In genomic region chr12:83543997-83544396, GRCm38 (mm10) we compare ENCODE assay signal across 18 mouse cellular contexts. TPM values are rescaled to one million over a fixed set of nuclear protein-coding genes. Genes with fewer than 3 reads are reported as not detected.
DNase-seq lines count a peak whose midpoint lies in the region; ATAC-seq and TF ChIP-seq lines count a peak whose summit lies in the region.
"Had no signal": no experiment of that assay in that cellular context is flagged by ENCODE, and none has a peak within 500 bp of the region (broad histone marks: within the 10 kb centered on the region; RNA-seq: fewer than 3 reads in every experiment).

No protein-coding gene starts in this region.

- no peaks in the 10 kb centered on the region for H3K79me2 ChIP-seq in myocyte (ENCODE audit: control insufficient read depth, insufficient read depth)

- H3K4me2 ChIP-seq in liver, postnatal 0 days (ENCODE audit: low read depth, low read length), result no peak overlapping the region
- H3K4me2 ChIP-seq in liver, embryonic 11.5 days, result no peak overlapping the region
- H3K4me2 ChIP-seq in embryonic facial prominence, embryonic 15.5 days (replicated peaks), result no peak overlapping the region
- peak overlapping the region; percentile 20 for H3K4me2 ChIP-seq in myocyte (ENCODE audit: low read depth)
- H3K4me2 ChIP-seq: heart, embryonic 12.5 days; hindbrain, embryonic 14.5 days had no signal

- H3K27ac ChIP-seq in liver, postnatal 0 days (ENCODE audit: low read depth), result peak overlapping the region; percentile 76
- no peak overlapping the region for H3K27ac ChIP-seq in liver, embryonic 11.5 days (ENCODE audit: low read depth, low read length)
- 0 out of 2 replicates have a peak overlapping the region, but pooled peaks have one; percentile 5 for H3K27ac ChIP-seq in embryonic facial prominence, embryonic 15.5 days (replicated peaks)
- H3K27ac ChIP-seq: hindbrain, embryonic 10.5 days; hindbrain, embryonic 14.5 days had no signal

- TF ChIP-seq CTCF in liver, postnatal 0 days (IDR thresholded peaks at IDR 0.05; ENCODE audit: low read depth), result no peak

- no peak for TF ChIP-seq POLR2A in myocyte (IDR thresholded peaks at IDR 0.05; ENCODE audit: insufficient read length, low read depth)

- no peak overlapping the region for H3K4me3 ChIP-seq in liver, postnatal 0 days (ENCODE audit: low read depth, low read length)
- H3K4me3 ChIP-seq in liver, embryonic 11.5 days (ENCODE audit: low read depth, low read length), result no peak overlapping the region
- no peak overlapping the region for H3K4me3 ChIP-seq in embryonic facial prominence, embryonic 15.5 days (replicated peaks)
- H3K4me3 ChIP-seq in myocyte, result no peak overlapping the region
- H3K4me3 ChIP-seq: heart, embryonic 12.5 days; hindbrain, embryonic 10.5 days had no signal

- H3K4me1 ChIP-seq in liver, postnatal 0 days (ENCODE audit: insufficient read depth), result peaks cover 5% of the 10 kb centered on the region
- no peaks in the 10 kb centered on the region for H3K4me1 ChIP-seq in liver, embryonic 11.5 days (replicated peaks; ENCODE audit: control insufficient read depth, insufficient read depth, low read length)
- no peaks in the 10 kb centered on the region for H3K4me1 ChIP-seq in embryonic facial prominence, embryonic 15.5 days
- H3K4me1 ChIP-seq: heart, embryonic 12.5 days; hindbrain, embryonic 10.5 days had no signal

- H3K27me3 ChIP-seq in liver, postnatal 0 days (ENCODE audit: insufficient read depth, low read length), result no peaks in the 10 kb centered on the region
- H3K27me3 ChIP-seq in liver, embryonic 11.5 days (replicated peaks; ENCODE audit: control insufficient read depth, insufficient read depth, low read length), result no peaks in the 10 kb centered on the region
- H3K27me3 ChIP-seq in embryonic facial prominence, embryonic 15.5 days, result no peaks in the 10 kb centered on the region
- no peaks in the 10 kb centered on the region for H3K27me3 ChIP-seq in myocyte (ENCODE audit: control insufficient read depth, insufficient read depth, insufficient read length)
- H3K27me3 ChIP-seq: CH12.LX; heart, embryonic 12.5 days; Patski had no signal

- H3K36me3 ChIP-seq in liver, postnatal 0 days (replicated peaks; ENCODE audit: insufficient read depth, low read length), result peaks cover 46% of the 10 kb centered on the region
- H3K36me3 ChIP-seq in liver, embryonic 11.5 days (ENCODE audit: control insufficient read depth, insufficient read depth, low read length), result peaks cover 5% of the 10 kb centered on the region; the same call in 1 of the 2 replicates
- peaks cover 64% of the 10 kb centered on the region for H3K36me3 ChIP-seq in embryonic facial prominence, embryonic 15.5 days
- H3K36me3 ChIP-seq in myocyte (ENCODE audit: control insufficient read depth, insufficient read depth), result no peaks in the 10 kb centered on the region

- no peaks in the 10 kb centered on the region for H3K9me3 ChIP-seq in liver, postnatal 0 days (ENCODE audit: low read length)
- no peaks in the 10 kb centered on the region for H3K9me3 ChIP-seq in liver, embryonic 11.5 days (ENCODE audit: control insufficient read depth, low read length)
- no peaks in the 10 kb centered on the region for H3K9me3 ChIP-seq in embryonic facial prominence, embryonic 15.5 days (replicated peaks)
- H3K9me3 ChIP-seq: heart, embryonic 12.5 days; hindbrain, embryonic 10.5 days had no signal

- no peak overlapping the region for H3K9ac ChIP-seq in liver, postnatal 0 days (replicated peaks)
- no peak overlapping the region for H3K9ac ChIP-seq in liver, embryonic 11.5 days (ENCODE audit: low read depth, low read length)
- no peak overlapping the region for H3K9ac ChIP-seq in embryonic facial prominence, embryonic 15.5 days
- H3K9ac ChIP-seq: heart, embryonic 12.5 days; hindbrain, embryonic 14.5 days had no signal

- no peak overlapping the region for H3ac ChIP-seq in myocyte (ENCODE audit: control insufficient read depth, insufficient read length)

- ATAC-seq in liver, postnatal 0 days, result peak; percentile 84
- ATAC-seq in liver, embryonic 11.5 days (replicated peaks; ENCODE audit: low FRiP score), result no peak
- 0 out of 2 replicates have a peak, but pooled peaks have one; percentile 35 for ATAC-seq in embryonic facial prominence, embryonic 15.5 days (ENCODE audit: insufficient number of reproducible peaks, low FRiP score, low TSS enrichment, low read depth)
- ATAC-seq: activated CD4-positive, CD25-positive, alpha-beta regulatory T cell, adult 4 months; forebrain, embryonic 16.5 days; Patski had no signal

- WGBS in liver, postnatal 0 days (ENCODE audit: insufficient replicate concordance), result 71% methylated on average over 7 of the region's 7 CpGs
- WGBS in liver, embryonic 11.5 days, result 83% methylated on average over 7 of the region's 7 CpGs
- WGBS in embryonic facial prominence, embryonic 15.5 days, result 73% methylated on average over 7 of the region's 7 CpGs

- peak; percentile 67; the same call in 1 of the 2 replicates for TF ChIP-seq EP300 in liver, postnatal 0 days (IDR thresholded peaks at IDR 0.05; ENCODE audit: low read depth)

- peak; percentile 38 for DNase-seq in gastrocnemius, adult 18-20 months (ENCODE audit: low spot score)
- no peak for DNase-seq in gastrocnemius, postnatal 10 days
- peak; percentile 37 for DNase-seq in liver, postnatal 0 days
- DNase-seq in liver, embryonic 11.5 days (ENCODE audit: low spot score), result no peak
- DNase-seq in cerebellum, postnatal 14 days, result no peak
- DNase-seq: adrenal gland, postnatal 14 days; cerebellum, adult 11-12 months; cerebellum, adult 9-10 months; cerebellum, postnatal 36 days had no signal

TF ChIP-seq in myocyte, 11 proteins besides CTCF, POLR2A, EP300 and RAD21:
- no peak for TF ChIP-seq MYOD1 (IDR thresholded peaks at IDR 0.05; ENCODE audit: control insufficient read depth in 1 of 3, insufficient read length in 2 of 3, low read depth in 2 of 3)
- TF ChIP-seq TCF12 (IDR thresholded peaks at IDR 0.05; ENCODE audit: insufficient read depth, poor library complexity, severe bottlenecking), result no peak
- TF ChIP-seq USF1 (IDR thresholded peaks at IDR 0.05; ENCODE audit: low read depth), result no peak
- no peak for TF ChIP-seq E2F4 (IDR thresholded peaks at IDR 0.05; ENCODE audit: insufficient read depth)
- no peak for TF ChIP-seq MAX (IDR thresholded peaks at IDR 0.05; ENCODE audit: low read depth)
- no peak for TF ChIP-seq POLR2AphosphoS2 (IDR thresholded peaks at IDR 0.05; ENCODE audit: insufficient read length, low read depth)
- TF ChIP-seq MYOG (IDR thresholded peaks at IDR 0.05; ENCODE audit: control insufficient read depth in 1 of 3, insufficient read depth in 1 of 3, insufficient read length in 2 of 3, low read depth in 2 of 3), result no peak
- TF ChIP-seq SRF (IDR thresholded peaks at IDR 0.05; ENCODE audit: control insufficient read depth, insufficient read length, low read depth), result no peak
- no peak for TF ChIP-seq CEBPB (IDR thresholded peaks at IDR 0.05; ENCODE audit: insufficient read depth, poor library complexity, severe bottlenecking)
- TF ChIP-seq TCF3 (IDR thresholded peaks at IDR 0.05; ENCODE audit: insufficient read length, low read depth), result no peak
- no peak for TF ChIP-seq REST (IDR thresholded peaks at IDR 0.05; ENCODE audit: insufficient read depth, insufficient read length)

RNA-seq across cellular contexts. Expression of gene Dcaf4, which starts 23.7 kb away (rescaled TPM):
- total RNA-seq in gastrocnemius, adult 18-20 months (2021), result 10 to 100 TPM; 19.6 to 21.2 TPM
- 10 to 100 TPM; 26.1 to 26.5 TPM for total RNA-seq in gastrocnemius, postnatal 10 days (2021)
- 6.8 and 8.0 TPM in 2 replicates for polyA plus RNA-seq in liver, postnatal 0 days (2015; fragmentation: Nextera tagmentation; extraction: Ambion mirVana)
- 29.9 and 32.7 TPM in 2 replicates for polyA plus RNA-seq in liver, embryonic 11.5 days (2014; fragmentation: Nextera tagmentation; extraction: Ambion mirVana)
- polyA plus RNA-seq in embryonic facial prominence, embryonic 15.5 days (2015; fragmentation: Nextera tagmentation; extraction: Ambion mirVana), result 47.7 and 48.1 TPM in 2 replicates
- 13.7 TPM for polyA plus RNA-seq in myocyte (2012; fragmentation: generic; extraction: Trizol)

RNA-seq across cellular contexts. Expression of gene Zfyve1, which starts 53.0 kb away (rescaled TPM):
- 10 to 100 TPM; 20.0 to 23.8 TPM for total RNA-seq in gastrocnemius, adult 18-20 months (2021)
- total RNA-seq in gastrocnemius, postnatal 10 days (2021), result 10 to 100 TPM; 16.5 to 17.7 TPM
- polyA plus RNA-seq in liver, postnatal 0 days (2015; fragmentation: Nextera tagmentation; extraction: Ambion mirVana), result 5.5 and 6.4 TPM in 2 replicates
- polyA plus RNA-seq in liver, embryonic 11.5 days (2014; fragmentation: Nextera tagmentation; extraction: Ambion mirVana), result 9.4 and 10.7 TPM in 2 replicates
- 18.8 and 21.4 TPM in 2 replicates for polyA plus RNA-seq in embryonic facial prominence, embryonic 15.5 days (2015; fragmentation: Nextera tagmentation; extraction: Ambion mirVana)
- polyA plus RNA-seq in myocyte (2012; fragmentation: generic; extraction: Trizol), result 16.8 TPM

RNA-seq across cellular contexts. Expression of gene Dpf3, which starts 56.5 kb away (rescaled TPM):
- total RNA-seq in gastrocnemius, adult 18-20 months (2021), result 10 to 100 TPM; 21.7 to 23.7 TPM
- 10 to 100 TPM; 20.4 to 26.2 TPM for total RNA-seq in gastrocnemius, postnatal 10 days (2021)
- 4.5 and 7.5 TPM in 2 replicates for polyA plus RNA-seq in liver, postnatal 0 days (2015; fragmentation: Nextera tagmentation; extraction: Ambion mirVana)
- 13.0 and 14.6 TPM in 2 replicates for polyA plus RNA-seq in liver, embryonic 11.5 days (2014; fragmentation: Nextera tagmentation; extraction: Ambion mirVana)
- 3.9 and 4.6 TPM in 2 replicates for polyA plus RNA-seq in embryonic facial prominence, embryonic 15.5 days (2015; fragmentation: Nextera tagmentation; extraction: Ambion mirVana)
- 0.52 TPM for polyA plus RNA-seq in myocyte (2012; fragmentation: generic; extraction: Trizol)

Comparison
In these comparisons a context has a peak if more than half of its experiments do, and no peak if none do; other contexts are left out.
1. DNase-seq: peak in gastrocnemius, adult 18-20 months (single experiment) and liver, postnatal 0 days (single experiment); none in gastrocnemius, postnatal 10 days (single experiment), liver, embryonic 11.5 days (single experiment) and cerebellum, postnatal 14 days (0 of 2).